Mouse (Mus musculus) embryonic facial prominence, embryonic 15.5 days (tissue): ENCODE measurements around the gene Agap1. TPM values are rescaled to one million over a fixed set of nuclear protein-coding genes. Genes with fewer than 3 reads are reported as not detected.

ENCODE experiments used
- ATAC-seq: fragments of 200-750 bp; cut with Nextera tagmentation; 2 replicates; pipeline ENCODE4 v1.8.0; 2017; ENCODE audit warnings: low read depth, moderate TSS enrichment; ENCODE audit not compliant: insufficient number of reproducible peaks, low FRiP score, low TSS enrichment
- H3K27ac ChIP-seq: fragments of 300-500 bp; sonication (generic); replicated peaks from 2 replicates; pipeline ENCODE4 v1.5.1; 2015; ENCODE audit warnings: mild to moderate bottlenecking, inconsistent platforms
- H3K27me3 ChIP-seq: fragments of 300-500 bp; sonication (generic); 2 replicates; pipeline ENCODE4 v1.6.1; 2015; ENCODE audit warnings: inconsistent platforms
- H3K36me3 ChIP-seq: fragments of 300-500 bp; sonication (generic); 2 replicates; pipeline ENCODE4 v1.6.1; 2015; ENCODE audit warnings: mild to moderate bottlenecking, inconsistent platforms
- H3K4me1 ChIP-seq: fragments of 300-500 bp; sonication (generic); 2 replicates; pipeline ENCODE4 v1.6.1; 2015; ENCODE audit warnings: inconsistent platforms
- H3K4me2 ChIP-seq: fragments of 300-500 bp; sonication (generic); replicated peaks from 2 replicates; pipeline ENCODE4 v1.6.1; 2015; ENCODE audit warnings: mild to moderate bottlenecking, inconsistent platforms
- H3K4me3 ChIP-seq: fragments of 300-500 bp; sonication (generic); replicated peaks from 2 replicates; pipeline ENCODE4 v1.5.1; 2015; ENCODE audit warnings: mild to moderate bottlenecking, inconsistent platforms
- H3K9ac ChIP-seq: fragments of 300-500 bp; sonication (generic); 2 replicates; pipeline ENCODE4 v1.6.1; 2015; ENCODE audit warnings: inconsistent platforms
- H3K9me3 ChIP-seq: fragments of 300-500 bp; sonication (generic); replicated peaks from 2 replicates; pipeline ENCODE4 v1.6.1; 2016; ENCODE audit warnings: inconsistent platforms
- WGBS: fragments of 180-500 bp; shearing (Covaris S2); methylation state at CpG from one replicate; pipeline ENCODE4 v1.1.7; 2015; 5-methylcytosine and 5-hydroxymethylcytosine counted together
- polyA plus RNA-seq: library from polyadenylated mRNA; unstranded; fragments of >200 nt; fragmentation: Nextera tagmentation; extraction: Ambion mirVana; gene quantifications from 2 replicates; pipeline ENCODE4 v1.2.1, GENCODE M21; 2015

Agap1 gene
- polyA plus RNA-seq, 1 experiment from 2014 or later: 13.4 TPM

- peaks cover 26% of the 10 kb centered on the region for H3K36me3 ChIP-seq
- no peak for ATAC-seq
- no peak overlapping the region for H3K4me3 ChIP-seq
- peaks cover 11% of the 10 kb centered on the region for H3K4me1 ChIP-seq
- no peak overlapping the region for H3K4me2 ChIP-seq
- H3K27me3 ChIP-seq: no peaks in the 10 kb centered on the region
- H3K27ac ChIP-seq: no peak overlapping the region
- 90% methylated on average over 3 of the region's 3 CpGs for WGBS
- H3K9me3 ChIP-seq: no peaks in the 10 kb centered on the region
- H3K9ac ChIP-seq: no peak overlapping the region
Measured at GRCm38 (mm10) chr1:89746171-89746570, 291.6 kb downstream of the Agap1 start.

- Histone ChIP-seq H3K4me2 (no peak overlapping the region), H3K9me3 (no peaks in the 10 kb centered on the region), H3K36me3 (peaks cover 12% of the 10 kb centered on the region), H3K9ac (no peak overlapping the region), H3K27me3 (no peaks in the 10 kb centered on the region), H3K4me1 (peaks cover 11% of the 10 kb centered on the region), H3K4me3 (no peak overlapping the region), H3K27ac (no peak overlapping the region)
- no peak for ATAC-seq
Measured at GRCm38 (mm10) chr1:89749666-89750065, 295.1 kb downstream of the Agap1 start.

GRCm38 (mm10) chr1:89750495-89750894 is 295.9 kb downstream of the Agap1 start:
- 13% methylated on average over 9 of the region's 9 CpGs for WGBS
- H3K4me1 ChIP-seq: peaks cover 11% of the 10 kb centered on the region
- H3K4me2 ChIP-seq: 0 out of 2 replicates have a peak overlapping the region, but pooled peaks have one; percentile 22
- ATAC-seq: no peak
- H3K9me3 ChIP-seq: no peaks in the 10 kb centered on the region
- H3K27me3 ChIP-seq: no peaks in the 10 kb centered on the region
- no peak overlapping the region for H3K9ac ChIP-seq
- H3K36me3 ChIP-seq: peaks cover 7% of the 10 kb centered on the region; the same call in 1 of the 2 replicates
- H3K27ac ChIP-seq: no peak overlapping the region
- no peak overlapping the region for H3K4me3 ChIP-seq

- Histone ChIP-seq H3K36me3 (peaks cover 3% of the 10 kb centered on the region; the same call in 1 of the 2 replicates), H3K4me2 (0 out of 2 replicates have a peak overlapping the region, but pooled peaks have one; percentile 22), H3K4me1 (peaks cover 11% of the 10 kb centered on the region), H3K27ac (no peak overlapping the region), H3K9me3 (no peaks in the 10 kb centered on the region), H3K4me3 (no peak overlapping the region), H3K27me3 (no peaks in the 10 kb centered on the region), H3K9ac (no peak overlapping the region)
- 26% methylated on average over 21 of the region's 21 CpGs for WGBS
- no peak for ATAC-seq
Measured at GRCm38 (mm10) chr1:89750921-89751320, 296.3 kb downstream of the Agap1 start.

GRCm38 (mm10) chr1:89751344-89751743 is 296.7 kb downstream of the Agap1 start:
- Histone ChIP-seq H3K9me3 (no peaks in the 10 kb centered on the region), H3K4me2 (no peak overlapping the region), H3K9ac (no peak overlapping the region), H3K4me1 (peaks cover 11% of the 10 kb centered on the region), H3K27me3 (no peaks in the 10 kb centered on the region), H3K27ac (no peak overlapping the region), H3K4me3 (no peak overlapping the region), H3K36me3 (no peaks in the 10 kb centered on the region)
- WGBS: 66% methylated on average over 11 of the region's 11 CpGs
- ATAC-seq: no peak

- 96% methylated on average over 3 of the region's 3 CpGs for WGBS
Measured at GRCm38 (mm10) chr1:89752659-89753058, 298.1 kb downstream of the Agap1 start.

GRCm38 (mm10) chr1:89755358-89755757 is 300.8 kb downstream of the Agap1 start:
- no peak for ATAC-seq
- Histone ChIP-seq H3K36me3 (no peaks in the 10 kb centered on the region), H3K9me3 (no peaks in the 10 kb centered on the region), H3K4me1 (peaks cover 8% of the 10 kb centered on the region), H3K9ac (no peak overlapping the region), H3K4me2 (no peak overlapping the region), H3K27me3 (no peaks in the 10 kb centered on the region), H3K4me3 (no peak overlapping the region), H3K27ac (no peak overlapping the region)
- 66% methylated on average over 12 of the region's 12 CpGs for WGBS

More at GRCm38 (mm10) chr1:89752659-89753058, 298.1 kb downstream of the Agap1 start:
- Histone ChIP-seq H3K4me1 (peaks cover 11% of the 10 kb centered on the region), H3K9ac (no peak overlapping the region), H3K4me2 (no peak overlapping the region), H3K9me3 (no peaks in the 10 kb centered on the region), H3K36me3 (no peaks in the 10 kb centered on the region), H3K4me3 (no peak overlapping the region), H3K27me3 (no peaks in the 10 kb centered on the region), H3K27ac (no peak overlapping the region)
- no peak for ATAC-seq

- Histone ChIP-seq H3K9ac (no peak overlapping the region), H3K4me3 (no peak overlapping the region), H3K27ac (no peak overlapping the region), H3K9me3 (no peaks in the 10 kb centered on the region), H3K4me1 (no peaks in the 10 kb centered on the region), H3K36me3 (no peaks in the 10 kb centered on the region), H3K27me3 (no peaks in the 10 kb centered on the region), H3K4me2 (no peak overlapping the region)
- 57% methylated on average over 8 of the region's 8 CpGs for WGBS
- no peak for ATAC-seq
Measured at GRCm38 (mm10) chr1:89756387-89756786, 301.8 kb downstream of the Agap1 start.

- no peak overlapping the region for H3K27ac ChIP-seq
- ATAC-seq: no peak
- no peaks in the 10 kb centered on the region for H3K9me3 ChIP-seq
- H3K4me3 ChIP-seq: no peak overlapping the region
- no peak overlapping the region for H3K9ac ChIP-seq
- no peaks in the 10 kb centered on the region for H3K4me1 ChIP-seq
- no peaks in the 10 kb centered on the region for H3K27me3 ChIP-seq
- no peak overlapping the region for H3K4me2 ChIP-seq
- H3K36me3 ChIP-seq: no peaks in the 10 kb centered on the region
- WGBS: 63% methylated on average over 3 of the region's 3 CpGs
Measured at GRCm38 (mm10) chr1:89757545-89757944, 302.9 kb downstream of the Agap1 start.

- peaks cover 14% of the 10 kb centered on the region; the same call in 1 of the 2 replicates for H3K4me1 ChIP-seq
- H3K27ac ChIP-seq: no peak overlapping the region
- no peaks in the 10 kb centered on the region for H3K9me3 ChIP-seq
- H3K4me3 ChIP-seq: no peak overlapping the region
- ATAC-seq: peak; percentile 70
- no peak overlapping the region for H3K9ac ChIP-seq
- H3K4me2 ChIP-seq: no peak overlapping the region
- 22% methylated on average over 3 of the region's 3 CpGs for WGBS
- no peaks in the 10 kb centered on the region for H3K27me3 ChIP-seq
- H3K36me3 ChIP-seq: peaks cover 3% of the 10 kb centered on the region; the same call in 1 of the 2 replicates
Measured at GRCm38 (mm10) chr1:89763912-89764311, 309.3 kb downstream of the Agap1 start.

- ATAC-seq: no peak
- Histone ChIP-seq H3K4me3 (no peak overlapping the region), H3K9me3 (no peaks in the 10 kb centered on the region), H3K36me3 (peaks cover 3% of the 10 kb centered on the region; the same call in 1 of the 2 replicates), H3K27me3 (no peaks in the 10 kb centered on the region), H3K27ac (no peak overlapping the region), H3K4me2 (no peak overlapping the region), H3K9ac (no peak overlapping the region), H3K4me1 (peaks cover 14% of the 10 kb centered on the region; the same call in 1 of the 2 replicates)
- WGBS: 37% methylated on average over 8 of the region's 8 CpGs
Measured at GRCm38 (mm10) chr1:89766891-89767290, 312.3 kb downstream of the Agap1 start.

- 87% methylated on average over 4 of the region's 4 CpGs for WGBS
- peaks cover 7% of the 10 kb centered on the region; the same call in 1 of the 2 replicates for H3K4me1 ChIP-seq
- no peak; the same call in 1 of the 2 replicates for ATAC-seq
Measured at GRCm38 (mm10) chr1:89769641-89770040, 315.0 kb downstream of the Agap1 start.

More at GRCm38 (mm10) chr1:89769641-89770040, 315.0 kb downstream of the Agap1 start:
- Histone ChIP-seq H3K4me3 (no peak overlapping the region), H3K9ac (no peak overlapping the region), H3K27me3 (no peaks in the 10 kb centered on the region), H3K27ac (no peak overlapping the region), H3K9me3 (no peaks in the 10 kb centered on the region), H3K4me2 (no peak overlapping the region), H3K36me3 (peaks cover 3% of the 10 kb centered on the region; the same call in 1 of the 2 replicates)
